Mouse (Mus musculus): ENCODE results near the gene Gm3269.
A peak's percentile ranks its signal among the peaks of the same experiment; 100 is the strongest.
"Not testable (repeated sequence)": the region's sequence is repeated elsewhere in the genome, so short reads cannot be mapped to it uniquely, and the experiment has no call there.

Gm3269 gene

GRCm38 (mm10) chr14:4837806-4838205 is at the start of gene Gm3269:
Gene Gm3269, plus strand, starts transcription at chr14:4838106.
- not testable (repeated sequence) for DNase-seq (ENCODE audit: low spot score in 2 of 2)

- DNase-seq (ENCODE audit: low spot score in 2 of 2) = not testable (repeated sequence)
These were observed 31.5 kb upstream of the Gm3269 start for GRCm38 (mm10) chr14:4806421-4806820.

GRCm38 (mm10) chr14:4821950-4822349 is 16.0 kb upstream of the Gm3269 start:
- not testable (repeated sequence) for DNase-seq (ENCODE audit: low spot score in 2 of 2)

- DNase-seq (ENCODE audit: low spot score in 2 of 2) = peak in 1 of 2 experiments; percentile 7
These were observed 17.5 kb downstream of the Gm3269 start, which contains the start of gene Gm3264 for GRCm38 (mm10) chr14:4855299-4855980. Gene Gm3264, plus strand, starts transcription at chr14:4855576.

GRCm38 (mm10) chr14:4892116-4892515 is 54.2 kb downstream of the Gm3269 start, which contains the start of gene Gm3278:
Gene Gm3278, plus strand, starts transcription at chr14:4892416.
- not testable (repeated sequence) for DNase-seq (ENCODE audit: low spot score in 2 of 2)

Measured in frontal cortex, postnatal 10 days (tissue).